Mouse (Mus musculus): ENCODE data around the gene Tma7. TPM values are rescaled to one million over a fixed set of nuclear protein-coding genes. Genes with fewer than 3 reads are reported as not detected.

Tma7 gene
- total RNA-seq, 2 experiments from 2014 or later: 44.6 to 104 TPM

DNA sequence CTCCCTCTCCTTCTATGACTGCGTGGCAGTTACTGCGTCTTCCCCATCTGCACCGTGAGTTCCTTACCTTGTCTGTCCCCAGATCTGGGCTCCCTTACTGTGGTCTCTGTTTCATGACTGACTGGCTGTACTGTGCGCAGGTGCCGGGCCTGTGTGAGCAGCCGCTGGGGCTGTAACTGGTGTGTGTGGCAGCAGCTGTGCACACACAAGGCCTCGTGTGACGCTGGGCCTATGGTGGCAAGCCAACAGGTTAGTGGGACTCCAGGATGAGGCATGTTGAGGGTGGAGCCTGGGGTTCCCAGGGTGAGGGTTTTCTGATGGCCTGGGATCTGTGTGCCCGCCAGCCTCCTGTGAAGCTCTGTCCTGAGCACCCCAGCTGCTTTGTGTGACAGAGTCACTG lies 21.7 kb upstream of the Tma7 start:
- ATAC-seq (replicated peaks; ENCODE audit: low FRiP score, poor library complexity, severe bottlenecking): no peak

DNA sequence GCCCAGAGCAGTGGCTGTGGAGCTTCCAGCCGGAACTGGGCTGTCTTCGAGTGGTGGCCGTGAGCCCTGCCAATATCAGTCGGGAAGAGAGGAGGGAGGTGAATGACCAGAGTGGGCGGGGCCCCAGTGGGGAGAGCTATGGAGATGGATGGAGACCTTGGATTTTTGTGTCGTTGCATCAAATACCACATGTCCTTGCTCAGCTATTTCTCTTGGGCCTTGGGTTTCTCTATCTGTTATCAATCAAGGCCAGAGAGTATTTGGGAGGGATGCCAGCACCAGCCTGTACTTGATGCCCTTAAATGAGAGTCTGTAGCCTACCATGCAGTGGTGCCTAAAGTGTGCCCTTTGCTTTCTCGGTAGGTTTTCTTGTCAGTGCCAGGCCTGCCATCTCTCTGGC lies 20.9 kb upstream of the Tma7 start:
- no peak for ATAC-seq (replicated peaks; ENCODE audit: low FRiP score, poor library complexity, severe bottlenecking)

DNA sequence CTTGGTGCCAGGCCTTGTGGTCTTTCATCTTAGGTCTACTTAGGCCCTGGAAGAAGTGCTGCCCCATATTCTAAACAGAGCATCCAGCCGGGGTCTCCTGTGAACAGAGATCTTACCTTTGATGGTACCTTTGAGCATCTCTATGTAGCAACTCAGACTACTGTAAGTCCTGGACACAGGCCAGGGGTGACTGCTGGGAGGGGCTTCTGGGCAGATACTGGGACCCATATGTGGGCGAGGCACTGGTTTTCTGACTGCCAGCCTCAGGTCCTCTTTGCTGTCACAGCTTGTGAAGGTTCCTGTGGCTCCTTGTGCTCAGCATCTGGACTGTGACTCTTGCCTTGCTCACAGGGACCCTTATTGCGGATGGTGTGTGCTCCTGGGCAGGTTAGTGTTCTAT lies 20.2 kb upstream of the Tma7 start:
- ATAC-seq (replicated peaks; ENCODE audit: low FRiP score, poor library complexity, severe bottlenecking): no peak

DNA sequence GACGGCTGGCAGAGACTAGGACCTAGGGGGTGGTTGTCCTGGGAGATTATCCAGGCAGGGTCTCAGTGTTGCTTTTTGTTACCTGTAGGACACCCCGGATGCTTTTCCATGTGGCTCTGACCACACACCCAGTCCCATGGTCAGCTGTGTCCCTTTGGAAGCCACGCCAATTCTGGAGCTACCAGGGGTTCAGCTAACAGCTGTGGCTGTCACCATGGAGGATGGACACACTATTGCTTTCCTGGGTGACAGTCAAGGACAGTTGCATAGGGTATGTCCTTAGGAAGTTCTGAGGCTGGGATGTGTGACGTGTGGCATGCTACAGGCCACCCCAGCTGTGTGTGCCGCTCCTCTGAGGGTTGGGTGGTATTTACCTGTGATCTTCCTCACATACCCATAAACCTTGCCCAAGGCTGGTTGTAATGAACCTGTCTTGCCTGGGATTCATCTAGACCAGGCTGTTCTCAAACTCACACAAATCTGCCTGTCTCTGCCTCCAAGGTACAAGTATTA lies 19.6 kb upstream of the Tma7 start:
- no peak for ATAC-seq (replicated peaks; ENCODE audit: low FRiP score, poor library complexity, severe bottlenecking)

DNA sequence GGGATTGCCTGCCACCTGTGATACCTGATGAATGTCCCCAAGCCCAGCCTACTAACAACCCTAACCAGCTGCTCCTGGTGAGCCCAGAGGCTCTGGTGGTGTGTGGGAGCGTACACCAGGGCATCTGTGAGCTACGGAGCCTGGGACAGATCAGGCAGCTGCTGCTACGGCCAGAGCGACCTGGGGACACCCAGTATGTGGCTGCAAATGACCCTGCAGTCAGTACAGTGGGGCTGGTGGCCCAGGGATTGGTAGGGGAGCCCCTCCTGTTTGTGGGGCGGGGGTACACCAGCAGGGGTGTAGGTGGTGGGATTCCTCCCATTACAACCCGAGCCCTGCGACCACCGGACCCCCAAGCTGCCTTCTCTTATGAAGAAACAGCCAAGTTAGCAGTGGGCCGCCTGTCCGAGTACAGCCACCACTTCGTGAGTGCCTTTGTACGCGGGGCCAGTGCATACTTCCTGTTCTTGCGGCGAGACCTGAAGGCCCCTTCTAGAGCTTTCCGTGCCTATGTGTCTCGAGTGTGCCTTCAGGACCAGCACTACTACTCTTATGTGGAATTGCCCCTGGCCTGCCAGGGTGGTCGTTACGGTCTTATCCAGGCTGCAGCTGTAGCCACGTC lies 18.0 kb upstream of the Tma7 start:
- no peak for ATAC-seq (replicated peaks; ENCODE audit: low FRiP score, poor library complexity, severe bottlenecking)

DNA sequence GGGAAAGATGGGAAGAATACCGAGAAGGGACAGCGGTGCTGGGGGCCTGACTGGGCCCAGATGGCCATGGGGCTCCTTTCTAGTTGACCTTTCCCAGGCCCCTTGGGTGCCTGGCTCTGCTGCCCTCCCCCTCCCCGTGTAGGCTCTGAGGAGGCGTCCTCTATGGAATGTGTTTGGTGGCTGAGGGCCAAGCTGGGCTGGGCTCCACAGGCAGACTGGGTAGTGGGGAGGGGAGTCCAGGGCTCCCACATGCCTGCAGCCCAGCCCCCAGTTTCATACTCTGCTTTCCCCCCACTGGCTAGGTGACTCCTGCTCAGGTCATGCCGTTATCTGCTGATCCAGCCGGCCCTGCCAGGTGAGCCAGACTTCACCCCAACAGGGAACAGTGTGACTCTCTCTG lies 16.6 kb upstream of the Tma7 start:
- ATAC-seq (replicated peaks; ENCODE audit: low FRiP score, poor library complexity, severe bottlenecking): no peak

DNA sequence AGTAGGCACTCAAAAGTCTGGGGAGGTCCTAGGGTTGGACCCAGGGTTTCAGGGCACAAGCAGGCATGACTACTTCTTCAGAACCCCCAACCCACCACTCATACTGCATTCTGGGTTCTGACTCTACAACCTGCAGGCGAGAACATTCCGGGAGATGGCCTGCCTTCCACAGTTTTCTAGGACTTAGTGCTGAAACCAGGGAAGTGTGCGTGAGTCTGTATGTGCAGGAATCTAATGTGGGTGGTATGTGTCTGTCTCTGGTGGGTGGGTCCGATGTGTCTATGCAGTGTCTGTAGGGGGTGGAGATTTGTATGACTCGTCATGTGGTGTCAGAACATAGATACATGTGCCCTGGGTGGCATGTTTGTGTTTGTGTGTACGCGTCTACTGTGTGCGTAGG lies 16.0 kb upstream of the Tma7 start:
- ATAC-seq (replicated peaks; ENCODE audit: low FRiP score, poor library complexity, severe bottlenecking): no peak

DNA sequence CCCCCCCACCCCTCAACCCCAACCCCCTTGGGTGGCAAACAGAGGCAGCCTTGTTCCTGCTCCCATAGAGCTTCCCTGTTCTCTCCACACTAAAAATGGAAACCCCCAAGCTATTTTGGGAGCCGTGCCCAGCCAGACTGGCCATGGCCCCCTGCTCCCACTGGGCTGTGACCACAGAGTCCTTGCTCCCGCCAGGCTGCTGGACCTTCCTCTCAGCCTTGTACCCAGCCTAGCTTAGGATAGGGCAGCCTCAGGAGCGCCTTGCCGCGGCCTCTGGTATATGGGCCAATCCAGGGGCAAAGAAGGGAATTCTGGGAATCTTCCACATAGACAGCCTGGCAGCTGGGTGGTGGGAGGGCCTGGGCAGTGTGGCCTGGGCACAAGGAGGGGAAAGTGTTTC lies 15.4 kb upstream of the Tma7 start:
- no peak for ATAC-seq (replicated peaks; ENCODE audit: low FRiP score, poor library complexity, severe bottlenecking)

DNA sequence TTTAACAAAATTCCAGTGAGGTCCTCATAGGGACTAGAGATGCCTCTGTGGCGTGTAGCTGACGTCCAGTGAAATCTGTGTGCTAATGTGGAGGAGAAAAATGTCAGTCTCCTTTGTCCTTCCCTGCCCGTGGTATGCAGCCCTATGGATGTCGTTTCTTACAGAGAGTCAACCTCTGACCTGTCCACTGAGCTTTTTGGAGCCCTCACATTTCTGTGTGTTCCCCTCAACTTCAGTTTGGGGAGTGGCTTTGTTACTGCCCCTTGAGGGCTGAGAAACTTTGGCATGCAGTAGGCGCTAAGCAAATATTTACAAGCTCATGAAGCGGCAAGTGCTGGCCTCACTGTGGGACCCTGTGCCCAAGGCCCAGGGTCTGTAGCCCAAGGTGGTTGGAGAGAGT lies 14.9 kb upstream of the Tma7 start:
- no peak for ATAC-seq (replicated peaks; ENCODE audit: low FRiP score, poor library complexity, severe bottlenecking)

DNA sequence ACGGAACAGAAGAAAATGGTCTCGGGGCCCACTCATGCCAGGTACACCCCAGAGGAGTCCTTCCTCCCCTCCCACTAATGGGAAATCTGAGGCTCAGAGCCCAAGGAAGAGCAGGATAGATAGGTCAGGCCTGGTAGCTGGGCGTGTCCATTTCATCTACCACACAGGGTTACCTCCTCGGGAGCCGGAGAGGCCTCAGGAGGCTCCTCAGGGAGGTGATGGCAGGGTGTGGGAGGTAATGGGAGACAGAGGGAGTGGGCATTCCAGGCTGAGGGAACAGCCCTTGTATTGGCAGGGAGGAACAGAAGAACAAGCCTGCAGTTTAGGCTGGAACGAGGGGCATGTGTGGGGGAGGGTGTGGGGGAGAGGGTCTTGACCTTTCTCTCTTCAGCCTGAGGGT lies 14.5 kb upstream of the Tma7 start:
- ATAC-seq (replicated peaks; ENCODE audit: low FRiP score, poor library complexity, severe bottlenecking): no peak

DNA sequence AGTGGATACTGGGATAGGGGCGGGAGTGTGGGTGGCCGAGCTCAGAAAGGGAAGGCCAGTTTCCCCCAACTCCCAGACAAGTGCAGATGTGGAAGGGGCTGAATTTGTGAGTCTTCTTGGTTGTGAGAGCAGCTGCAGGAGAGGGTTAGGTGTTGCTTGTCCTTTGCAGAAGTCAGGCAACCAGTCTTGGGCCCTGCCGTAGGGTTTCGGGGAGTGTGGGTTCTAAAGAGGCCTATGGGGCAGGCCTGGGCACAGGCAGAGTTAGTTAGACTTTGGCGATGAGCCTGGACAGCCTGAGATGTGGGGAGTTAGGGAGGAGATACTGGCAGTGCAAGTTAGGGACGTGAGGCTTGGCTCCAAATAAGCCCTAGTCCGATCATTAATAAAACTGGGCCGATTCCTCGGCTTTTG lies 13.9 kb upstream of the Tma7 start:
- no peak for ATAC-seq (replicated peaks; ENCODE audit: low FRiP score, poor library complexity, severe bottlenecking)

DNA sequence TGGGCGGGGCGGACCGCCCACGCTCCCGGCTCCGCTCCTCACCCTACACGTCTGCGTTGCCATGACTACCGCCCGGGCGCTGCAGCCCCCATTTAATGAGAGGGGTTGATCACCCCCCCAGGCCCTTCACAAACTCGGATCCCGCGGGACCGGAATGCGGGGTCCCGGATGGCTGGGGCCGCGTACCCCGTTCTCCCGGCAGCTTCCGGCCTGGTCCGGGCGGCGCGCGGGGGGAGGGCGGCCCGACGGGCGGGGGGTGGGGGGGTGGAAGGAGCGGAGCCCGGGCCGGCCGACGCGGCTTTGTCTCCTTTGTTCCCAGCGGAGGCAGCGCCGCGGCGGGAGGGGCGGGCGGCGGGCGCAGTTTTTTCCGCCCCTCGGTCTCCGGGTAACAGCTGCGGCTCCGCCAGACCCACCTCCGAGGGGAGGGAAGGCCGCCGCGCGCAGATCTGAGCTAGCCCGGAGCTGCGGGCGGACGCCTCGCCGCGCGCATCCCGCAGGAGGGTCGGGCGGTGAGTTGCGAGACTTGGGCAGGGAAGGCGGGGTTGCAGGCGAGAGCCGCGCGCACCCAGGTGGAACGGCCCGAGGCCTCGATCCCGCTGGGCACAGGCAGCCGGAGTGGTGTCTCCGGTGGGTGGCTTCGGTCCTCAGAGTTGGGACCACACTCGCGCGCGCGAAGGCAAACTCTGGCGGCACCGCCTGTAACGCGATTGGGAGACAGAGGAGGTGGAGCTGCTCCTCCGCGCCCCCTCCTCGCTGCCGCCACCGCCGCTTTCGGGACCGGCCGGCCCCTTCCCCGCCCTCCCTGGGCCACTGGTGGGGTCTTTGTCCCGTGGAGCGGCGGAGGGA lies 13.0 kb upstream of the Tma7 start, which contains the start of gene Plxnb1:
Gene Plxnb1, plus strand, starts transcription at position 253 of the 846 bp plus-strand sequence.
- no peak for ATAC-seq (replicated peaks; ENCODE audit: low FRiP score, poor library complexity, severe bottlenecking)

DNA sequence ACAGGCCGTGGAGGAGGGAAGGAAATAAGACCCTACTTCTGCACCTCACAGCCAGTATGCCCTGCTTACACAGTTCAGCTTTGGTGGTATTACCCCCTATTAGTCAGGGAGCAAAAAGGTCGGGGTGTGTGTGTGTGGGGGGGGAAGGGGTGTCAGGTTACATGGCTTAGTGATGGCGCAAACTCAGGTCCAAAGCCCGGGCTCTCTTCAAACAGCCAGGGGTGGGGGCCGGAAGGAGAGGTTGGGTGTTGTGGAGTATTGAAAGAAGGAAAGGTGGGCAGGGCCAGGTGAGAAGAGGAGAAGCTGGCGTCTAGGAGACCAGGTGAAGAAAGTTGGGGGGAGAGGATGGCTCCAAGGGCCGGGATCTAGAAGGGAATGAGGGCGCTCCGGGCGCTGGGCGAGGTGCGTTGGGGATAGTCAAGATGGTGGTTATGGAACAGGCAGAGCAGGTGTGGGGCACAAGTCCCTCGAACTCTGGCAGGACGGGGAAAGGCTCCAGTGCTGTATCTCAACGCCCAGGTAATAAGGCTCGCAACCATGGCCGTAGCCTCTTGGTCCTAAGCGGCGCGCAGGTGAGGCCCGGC lies 12.3 kb upstream of the Tma7 start:
- no peak for ATAC-seq (replicated peaks; ENCODE audit: low FRiP score, poor library complexity, severe bottlenecking)

DNA sequence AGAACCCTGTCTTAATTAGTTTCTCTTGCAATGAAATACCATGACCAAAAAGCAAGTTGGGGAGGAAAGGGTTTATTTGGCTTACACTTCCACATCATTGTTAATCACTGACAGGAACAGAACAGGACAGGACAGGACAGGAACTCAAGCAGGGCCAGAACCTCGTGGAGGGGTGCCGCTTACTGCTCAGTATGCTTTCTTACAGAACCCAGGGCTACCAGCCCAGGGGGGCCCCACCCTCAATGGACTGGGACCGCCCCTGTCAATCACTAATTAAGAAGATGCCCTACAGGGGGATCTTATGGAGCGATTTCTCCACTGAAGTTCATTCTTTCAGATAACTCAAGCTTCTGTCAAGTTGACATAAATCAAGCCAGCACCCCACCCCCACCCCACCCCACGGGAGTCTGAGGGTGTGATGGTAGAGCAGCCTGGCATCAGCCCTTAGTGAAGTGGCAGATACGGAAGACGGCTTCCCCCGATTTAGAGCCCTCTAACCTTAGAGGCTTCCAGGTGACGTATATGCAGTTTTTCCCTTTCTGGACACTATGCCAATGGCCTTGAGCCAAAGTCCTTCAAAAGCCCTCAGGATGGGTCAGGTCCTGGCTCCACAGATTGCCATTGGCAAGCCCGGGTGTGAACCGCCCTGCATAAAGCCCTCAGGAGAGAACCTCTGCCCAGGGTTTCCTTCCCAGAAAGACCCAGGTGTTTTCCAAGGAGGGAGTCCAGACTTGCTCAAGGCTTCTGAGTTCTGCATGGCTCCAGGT lies 11.6 kb upstream of the Tma7 start:
- ATAC-seq (replicated peaks; ENCODE audit: low FRiP score, poor library complexity, severe bottlenecking): no peak

DNA sequence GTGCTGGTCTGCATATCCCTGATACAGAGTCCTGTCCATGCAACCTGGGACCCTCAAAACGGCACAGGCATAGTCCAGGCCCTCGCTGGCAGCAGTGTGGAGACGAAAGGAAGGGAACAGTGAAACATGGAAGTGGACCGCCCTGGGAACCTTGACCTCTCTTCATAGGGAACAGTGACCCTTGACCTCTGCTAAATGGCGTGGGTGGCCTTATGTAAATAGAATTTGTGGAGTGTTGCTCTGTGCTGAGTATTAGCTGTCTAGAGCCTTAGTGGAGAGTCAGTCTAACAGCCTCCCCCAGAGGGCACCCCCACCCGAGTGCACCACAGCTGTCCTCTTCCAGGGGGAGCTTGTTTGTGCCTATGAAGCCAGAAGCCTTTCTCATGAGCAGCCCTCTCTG lies 10.4 kb upstream of the Tma7 start:
- ATAC-seq (replicated peaks; ENCODE audit: low FRiP score, poor library complexity, severe bottlenecking): no peak

DNA sequence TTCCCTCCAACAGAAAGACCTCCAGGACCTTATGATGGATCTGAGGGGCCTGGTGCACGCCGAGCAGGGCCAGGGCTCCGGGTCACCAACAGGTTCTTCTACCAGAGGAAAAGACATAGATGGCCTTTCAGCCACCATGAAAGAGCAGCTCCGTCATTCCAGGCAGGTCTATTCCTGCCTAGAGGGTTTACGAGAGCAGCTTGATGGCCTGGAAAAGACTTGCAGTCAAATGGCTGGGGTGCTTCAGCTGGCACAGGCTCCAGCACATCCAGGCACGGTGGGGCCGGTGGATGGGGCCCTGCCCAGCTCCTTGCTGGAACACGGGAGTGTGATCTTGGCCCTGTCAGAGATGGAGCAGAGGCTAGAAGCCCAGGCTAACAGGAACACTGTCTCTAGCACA lies 9.4 kb upstream of the Tma7 start:
- no peak for ATAC-seq (replicated peaks; ENCODE audit: low FRiP score, poor library complexity, severe bottlenecking)

DNA sequence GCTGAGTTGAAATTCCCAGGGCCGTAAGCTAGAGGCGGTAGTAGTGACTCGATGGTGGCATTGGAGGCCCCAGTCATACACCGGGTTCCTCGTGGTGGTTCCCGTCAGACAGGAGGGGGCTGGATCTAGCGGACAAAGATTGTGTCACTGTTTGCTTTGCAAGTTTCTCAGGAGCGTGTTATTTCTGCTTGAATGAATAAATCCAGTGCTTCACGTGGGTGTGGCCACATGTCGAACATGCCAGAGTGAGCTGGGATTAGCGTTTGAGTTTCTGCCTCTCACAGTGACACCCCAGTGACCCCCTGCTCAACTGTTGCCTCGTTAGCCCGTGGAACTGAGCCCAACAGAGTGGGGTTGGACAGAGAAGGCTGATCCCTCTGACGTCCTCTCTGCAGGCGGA lies 8.1 kb upstream of the Tma7 start:
- no peak for ATAC-seq (replicated peaks; ENCODE audit: low FRiP score, poor library complexity, severe bottlenecking)

DNA sequence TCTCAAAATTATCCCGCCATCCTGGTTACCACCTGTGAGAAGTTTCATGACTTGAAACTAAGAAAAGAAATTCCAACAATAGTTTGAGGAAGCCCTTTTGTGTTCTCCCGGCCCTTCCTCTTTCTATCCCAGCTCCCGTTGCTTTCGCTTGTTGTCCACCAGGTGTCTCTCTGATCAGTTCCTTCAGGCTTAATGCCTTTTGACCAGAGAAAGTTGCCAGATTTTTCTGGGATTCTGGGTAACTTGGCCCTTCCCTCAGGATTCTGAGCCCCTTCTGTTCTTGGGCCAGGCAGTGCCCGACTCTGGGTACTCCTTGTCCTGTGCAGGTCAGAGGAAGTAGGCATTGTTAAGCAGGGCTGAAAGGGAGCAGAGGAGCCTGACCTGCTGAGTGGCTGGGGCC lies 5.6 kb upstream of the Tma7 start:
- ATAC-seq (replicated peaks; ENCODE audit: low FRiP score, poor library complexity, severe bottlenecking): no peak

DNA sequence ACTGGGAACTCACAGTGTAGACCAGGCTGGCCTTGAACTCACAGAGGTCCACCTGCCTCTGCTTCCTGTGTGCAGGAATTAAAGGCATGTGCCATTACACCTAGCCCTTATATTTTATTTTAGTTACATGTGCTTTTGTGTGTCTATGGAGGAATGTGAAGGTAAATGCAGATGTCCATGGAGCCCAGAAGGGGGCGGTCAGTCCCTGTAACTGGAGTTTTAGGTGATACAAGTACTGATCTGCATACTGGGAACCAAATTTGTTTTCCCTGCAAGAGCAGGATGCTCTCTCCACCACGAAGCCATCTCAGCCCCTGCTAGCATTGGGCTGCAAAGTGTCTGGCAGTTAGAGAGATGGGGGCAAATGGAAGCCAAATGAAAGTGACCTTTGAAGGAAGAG lies 2.5 kb upstream of the Tma7 start:
- no peak for ATAC-seq (replicated peaks; ENCODE audit: low FRiP score, poor library complexity, severe bottlenecking)

DNA sequence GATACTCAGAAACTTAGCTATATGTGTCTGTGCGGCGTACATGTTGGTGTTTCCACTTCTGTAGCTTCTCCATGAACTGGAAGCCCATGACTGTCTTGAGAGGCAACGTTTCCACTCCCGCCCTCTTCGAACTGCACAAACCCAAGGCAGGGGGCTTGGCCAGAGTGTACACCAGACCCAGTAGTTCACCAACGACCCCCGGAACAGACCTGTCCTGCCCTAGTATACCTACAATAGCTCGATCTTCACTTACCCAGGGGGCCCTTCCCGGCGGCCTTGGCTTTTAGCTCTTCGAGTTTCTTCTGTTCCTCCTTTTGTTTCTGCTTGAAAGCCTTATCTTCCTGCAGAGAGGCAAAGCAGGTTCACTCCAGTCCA lies 651 bp downstream of the Tma7 start:
- 0 out of 2 replicates have a peak, but pooled peaks have one; percentile 17 for ATAC-seq (replicated peaks; ENCODE audit: low FRiP score, poor library complexity, severe bottlenecking)
